8 mouse cellular contexts compared by ENCODE assay signal in genomic region chr7:66199391-66199831, GRCm38 (mm10).
DNase-seq lines count a peak whose midpoint lies in the region; ATAC-seq lines count a peak whose summit lies in the region.

No protein-coding gene starts in this region.

- H3K36me3 ChIP-seq in embryonic facial prominence, embryonic 11.5 days (replicated peaks; ENCODE audit: control insufficient read depth, insufficient read depth, low read depth, low read length), result no peaks in the 10 kb centered on the region
- H3K36me3 ChIP-seq in heart, embryonic 13.5 days, result no peaks in the 10 kb centered on the region
- H3K36me3 ChIP-seq in limb, embryonic 11.5 days (ENCODE audit: control insufficient read depth, insufficient read depth, low read length), result no peaks in the 10 kb centered on the region

- H3K9ac ChIP-seq in embryonic facial prominence, embryonic 11.5 days (replicated peaks; ENCODE audit: low read length), result no peak overlapping the region; the same call in 1 of the 2 replicates
- H3K9ac ChIP-seq in heart, embryonic 13.5 days, result peak overlapping the region; percentile 61; the same call in 1 of the 2 replicates
- H3K9ac ChIP-seq in limb, embryonic 11.5 days (ENCODE audit: low read length), result no peak overlapping the region

- 0 out of 2 replicates have a peak overlapping the region, but pooled peaks have one; percentile 6 for H3K27ac ChIP-seq in embryonic facial prominence, embryonic 11.5 days (replicated peaks; ENCODE audit: low read depth, low read length)
- peak overlapping the region; percentile 61 for H3K27ac ChIP-seq in heart, embryonic 13.5 days (replicated peaks)
- peak overlapping the region; percentile 8; the same call in 1 of the 2 replicates for H3K27ac ChIP-seq in limb, embryonic 11.5 days (replicated peaks; ENCODE audit: low read depth, low read length)

- no peak overlapping the region for H3K4me2 ChIP-seq in embryonic facial prominence, embryonic 11.5 days (ENCODE audit: low read depth, low read length)
- H3K4me2 ChIP-seq in heart, embryonic 13.5 days, result peak overlapping the region; percentile 34
- no peak overlapping the region for H3K4me2 ChIP-seq in limb, embryonic 11.5 days (ENCODE audit: low read depth, severe bottlenecking)

- 65% methylated on average over 5 of the region's 5 CpGs for WGBS in embryonic facial prominence, embryonic 11.5 days
- 70% methylated on average over 5 of the region's 5 CpGs for WGBS in heart, embryonic 13.5 days
- WGBS in limb, embryonic 11.5 days, result 76% methylated on average over 5 of the region's 5 CpGs

- H3K9me3 ChIP-seq in embryonic facial prominence, embryonic 11.5 days (replicated peaks; ENCODE audit: control insufficient read depth, low read length), result no peaks in the 10 kb centered on the region
- H3K9me3 ChIP-seq in heart, embryonic 13.5 days, result no peaks in the 10 kb centered on the region
- no peaks in the 10 kb centered on the region for H3K9me3 ChIP-seq in limb, embryonic 11.5 days (ENCODE audit: control insufficient read depth, low read length)

- H3K4me3 ChIP-seq in embryonic facial prominence, embryonic 11.5 days (ENCODE audit: low read depth, low read length), result no peak overlapping the region
- H3K4me3 ChIP-seq in heart, embryonic 13.5 days, result no peak overlapping the region
- no peak overlapping the region for H3K4me3 ChIP-seq in limb, embryonic 11.5 days (ENCODE audit: low read depth, low read length)

- 0 out of 2 replicates have a peak, but pooled peaks have one; percentile 41 for ATAC-seq in embryonic facial prominence, embryonic 11.5 days (replicated peaks; ENCODE audit: insufficient number of reproducible peaks, low FRiP score, low TSS enrichment, low read depth)
- ATAC-seq in heart, embryonic 13.5 days (ENCODE audit: extremely low read depth, insufficient number of reproducible peaks, low FRiP score, low TSS enrichment), result peak; percentile 65; the same call in 1 of the 2 replicates
- ATAC-seq in limb, embryonic 11.5 days (ENCODE audit: insufficient number of reproducible peaks, low FRiP score, low TSS enrichment, low read depth), result no peak

- no peaks in the 10 kb centered on the region for H3K27me3 ChIP-seq in embryonic facial prominence, embryonic 11.5 days (ENCODE audit: control insufficient read depth, insufficient read depth, low read length)
- no peaks in the 10 kb centered on the region for H3K27me3 ChIP-seq in heart, embryonic 13.5 days (replicated peaks)
- H3K27me3 ChIP-seq in limb, embryonic 11.5 days (ENCODE audit: control insufficient read depth, insufficient read depth, low read length), result no peaks in the 10 kb centered on the region

- no peaks in the 10 kb centered on the region for H3K4me1 ChIP-seq in embryonic facial prominence, embryonic 11.5 days (ENCODE audit: control insufficient read depth, insufficient read depth, low read length)
- H3K4me1 ChIP-seq in heart, embryonic 13.5 days, result peaks cover 68% of the 10 kb centered on the region
- peaks cover 9% of the 10 kb centered on the region; the same call in 1 of the 2 replicates for H3K4me1 ChIP-seq in limb, embryonic 11.5 days (ENCODE audit: control insufficient read depth, insufficient read depth, low read length)

- peak; percentile 49 for DNase-seq in right cerebral cortex, adult 18-20 months
- DNase-seq in right cerebral cortex, postnatal 4 days, result no peak
- no peak for DNase-seq in embryonic facial prominence, embryonic 11.5 days (ENCODE audit: low spot score)
- DNase-seq in limb, embryonic 11.5 days (ENCODE audit: low spot score), result no peak
- DNase-seq in right cerebral cortex, adult 2 months (ENCODE audit: low spot score in 2 of 2), result peak; percentile 50 to 63
- DNase-seq in thymus, postnatal 36 days, result no peak
- no peak for DNase-seq in thymus, postnatal 4 days

Comparison
In these comparisons a context has a peak if more than half of its experiments do, and no peak if none do; other contexts are left out.
1. DNase-seq: peak in right cerebral cortex, adult 18-20 months (single experiment) and right cerebral cortex, adult 2 months (2 of 2); none in right cerebral cortex, postnatal 4 days (single experiment), embryonic facial prominence, embryonic 11.5 days (single experiment), limb, embryonic 11.5 days (single experiment), thymus, postnatal 36 days (0 of 2) and thymus, postnatal 4 days (single experiment).
2. H3K27ac ChIP-seq: peak in every context shown above with its lines; median percentile 61 in heart, embryonic 13.5 days; 8 in limb, embryonic 11.5 days; 6 in embryonic facial prominence, embryonic 11.5 days.